Mouse (Mus musculus) small intestine, adult 2 months (tissue): Measurements from ENCODE around the gene Elmo1. TPM values are rescaled to one million over a fixed set of nuclear protein-coding genes. Genes with fewer than 3 reads are reported as not detected.

Source experiments
- H3K27ac ChIP-seq: fragments of 200-500 bp; 2 replicates; pipeline ENCODE4 v1.5.1; 2012; ENCODE audit warnings: low read depth, low read length, control low read depth, inconsistent platforms; ENCODE audit not compliant: insufficient read depth
- H3K27me3 ChIP-seq: fragments of 200-500 bp; 2 replicates; pipeline ENCODE4 v1.6.1; 2012; ENCODE audit warnings: mild to moderate bottlenecking, moderate library complexity, low read length, inconsistent platforms; ENCODE audit not compliant: control insufficient read depth, insufficient read depth
- H3K36me3 ChIP-seq: fragments of 200-500 bp; 2 replicates; pipeline ENCODE4 v1.6.1; 2012; ENCODE audit warnings: mild to moderate bottlenecking, low read length, control low read depth, inconsistent platforms; ENCODE audit not compliant: control insufficient read depth, insufficient read depth
- H3K4me1 ChIP-seq: fragments of 200-500 bp; 2 replicates; pipeline ENCODE4 v1.6.1; 2012; ENCODE audit warnings: low read length, inconsistent platforms, mixed read lengths; ENCODE audit not compliant: control insufficient read depth, insufficient read depth, insufficient read length
- H3K4me3 ChIP-seq: fragments of 200-500 bp; 2 replicates; pipeline ENCODE4 v1.5.1; 2012; ENCODE audit warnings: low read depth, mild to moderate bottlenecking, control low read depth, inconsistent platforms, low read length, moderate library complexity
- CTCF ChIP-seq: fragments of 200-500 bp; IDR thresholded peaks from 2 replicates; pipeline ENCODE4 v1.5.1; 2012; ENCODE audit warnings: low read depth, mild to moderate bottlenecking, control low read depth, inconsistent platforms, low read length, moderate library complexity, mixed read lengths; ENCODE audit not compliant: insufficient replicate concordance, insufficient read length; ENCODE audit errors: extremely low read depth
- POLR2A ChIP-seq: fragments of 200-500 bp; IDR thresholded peaks from 2 replicates; pipeline ENCODE4 v1.6.1; 2012; ENCODE audit warnings: low read depth, mild to moderate bottlenecking, control low read depth, inconsistent platforms, low read length, moderate library complexity
- WGBS: fragments of 180-500 bp; shearing (Covaris S2); methylation state at CpG from one replicate; pipeline ENCODE4 v1.1.7; 2018; 5-methylcytosine and 5-hydroxymethylcytosine counted together
- polyA plus RNA-seq: library from polyadenylated mRNA; depleted of rRNA; stranded (reverse); fragments of >200 nt; gene quantifications from 2 replicates; pipeline ENCODE4 v1.2.3, GENCODE M21; 2012

Elmo1 gene
- polyA plus RNA-seq, 1 experiment = 23.8 TPM

DNA sequence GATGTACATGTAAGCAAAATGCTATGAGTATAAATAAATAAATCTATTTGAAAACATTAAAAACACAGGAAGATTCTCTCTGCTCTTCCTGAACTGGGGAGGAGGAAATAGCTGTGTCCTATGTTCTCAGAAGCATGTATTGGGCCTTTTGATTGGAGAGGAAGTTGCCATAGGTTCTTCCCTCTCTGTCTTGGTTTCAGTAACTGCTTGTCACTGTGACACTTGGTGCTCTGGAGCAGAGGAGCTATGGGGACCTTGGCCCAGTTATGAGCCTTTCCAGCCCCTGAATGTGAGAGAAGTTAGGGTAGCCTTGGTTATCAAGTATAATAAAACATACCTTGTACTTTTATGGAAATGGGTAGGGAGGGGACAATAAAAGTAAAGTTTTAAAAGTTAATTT, 130.0 kb downstream of the Elmo1 start:
- no peak for TF ChIP-seq CTCF
- TF ChIP-seq POLR2A = no peak
- Histone ChIP-seq H3K36me3 (no peaks in the 10 kb centered on the region), H3K27me3 (no peaks in the 10 kb centered on the region), H3K27ac (no peak overlapping the region), H3K4me3 (no peak overlapping the region), H3K4me1 (no peaks in the 10 kb centered on the region)

DNA sequence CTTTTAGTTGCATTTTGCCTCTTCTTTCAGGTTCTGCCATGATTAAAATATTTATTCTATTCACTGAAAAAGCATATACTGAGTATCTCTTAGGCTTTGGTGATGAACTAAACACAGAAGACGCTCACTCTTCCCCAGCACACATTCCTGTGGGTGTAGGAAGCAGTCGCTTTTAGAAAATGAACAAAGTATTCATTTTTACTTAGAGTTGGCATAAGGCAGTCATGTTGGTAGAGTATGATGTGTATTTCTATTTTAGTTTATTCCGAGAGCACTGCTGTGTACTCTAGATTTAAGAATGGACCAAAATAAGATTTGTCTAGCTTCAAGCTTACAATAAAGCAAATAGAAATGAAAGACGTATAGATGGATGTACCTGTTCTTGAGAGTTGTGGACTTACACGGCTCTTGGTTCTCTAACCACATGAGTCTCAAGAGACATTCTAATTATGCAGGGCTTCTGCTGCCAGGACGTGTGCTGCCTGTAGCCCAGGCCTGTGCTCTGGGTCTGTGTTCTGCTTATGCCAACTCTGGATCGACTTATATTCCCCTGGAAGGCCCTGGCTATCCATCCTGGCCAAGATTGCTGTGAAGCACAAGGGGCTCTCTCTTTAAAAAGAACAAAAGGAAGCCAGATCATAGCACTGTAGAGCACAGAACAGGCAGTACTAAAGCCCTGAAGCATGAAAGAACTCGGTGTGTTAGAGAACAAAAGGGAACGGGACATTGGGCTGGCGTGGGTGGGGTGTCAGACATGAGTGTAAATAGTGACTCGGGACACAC, 137.7 kb downstream of the Elmo1 start:
- TF ChIP-seq CTCF (no peak), POLR2A (no peak)
- Histone ChIP-seq H3K27ac (no peak overlapping the region), H3K4me1 (peaks cover 7% of the 10 kb centered on the region), H3K4me3 (no peak overlapping the region), H3K27me3 (no peaks in the 10 kb centered on the region; the same call in 1 of the 2 replicates), H3K36me3 (no peaks in the 10 kb centered on the region)
- 85% methylated on average over 11 of the region's 11 CpGs for WGBS

DNA sequence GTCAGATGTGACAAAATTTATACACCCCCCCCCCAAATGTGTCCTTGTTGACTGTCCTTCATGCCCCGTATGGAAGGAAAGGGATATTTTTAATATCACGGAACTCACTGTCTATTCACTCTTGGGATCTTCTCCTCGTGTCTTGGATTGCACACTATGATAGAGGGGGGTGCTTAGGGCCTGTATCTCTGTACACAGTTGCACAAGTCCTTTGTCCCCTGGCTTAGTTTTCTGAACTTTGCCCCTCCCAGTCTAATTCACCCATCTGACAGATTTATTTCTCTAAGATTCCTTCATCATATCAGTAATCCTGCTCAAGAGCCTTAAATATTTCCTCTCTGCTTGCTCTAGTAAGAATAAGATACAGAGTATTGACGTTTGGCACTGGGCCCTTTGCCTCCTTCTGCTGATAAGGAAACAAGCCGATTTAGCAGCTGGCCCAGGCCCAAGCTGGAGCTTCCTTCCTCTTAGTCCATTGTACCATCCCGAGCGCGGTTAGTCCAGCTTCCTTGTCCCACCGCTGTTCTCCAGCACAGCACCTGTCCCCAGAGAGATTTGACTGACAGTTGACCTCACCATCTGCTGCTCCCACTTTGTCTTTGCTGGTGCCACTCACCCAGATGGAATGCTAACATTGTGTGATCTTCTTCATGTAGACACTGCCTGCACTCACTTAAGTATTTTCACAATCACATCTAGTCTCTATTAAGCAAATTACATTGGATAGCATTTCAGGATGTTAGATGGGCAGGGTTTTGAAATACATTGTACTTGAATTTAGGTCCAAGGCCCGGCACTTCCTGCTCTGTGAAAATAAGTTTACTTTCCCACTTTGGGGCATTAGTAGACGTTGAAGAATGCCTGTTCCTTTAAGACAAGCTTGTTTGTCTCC, 141.7 kb downstream of the Elmo1 start:
- no peaks in the 10 kb centered on the region for H3K36me3 ChIP-seq
- no peak overlapping the region for H3K4me3 ChIP-seq
- 15% methylated on average over 11 of the region's 11 CpGs for WGBS
- peaks cover 7% of the 10 kb centered on the region for H3K4me1 ChIP-seq
- no peaks in the 10 kb centered on the region; the same call in 1 of the 2 replicates for H3K27me3 ChIP-seq
- TF ChIP-seq POLR2A (no peak), CTCF (no peak)
- H3K27ac ChIP-seq = peak overlapping the region; percentile 46; the same call in 1 of the 2 replicates

DNA sequence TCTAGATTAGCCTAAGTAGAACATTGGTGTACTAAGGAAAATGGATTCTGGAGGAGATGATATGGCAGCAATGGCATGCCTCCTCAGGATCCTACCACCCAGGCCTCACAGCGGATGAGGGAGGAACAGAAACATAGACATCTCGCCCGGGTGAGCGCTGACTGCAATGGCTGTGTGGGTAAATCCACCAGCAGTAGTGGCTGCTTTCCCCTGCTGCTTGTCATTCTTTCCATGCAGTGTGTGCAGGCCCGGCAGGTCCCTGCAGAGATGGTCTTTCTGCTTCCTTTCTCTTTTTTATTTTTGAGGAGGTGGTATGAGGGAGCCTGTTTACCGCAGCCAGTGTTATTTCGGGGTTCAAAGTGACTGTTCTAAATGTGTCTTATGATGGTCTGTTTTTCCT, 143.3 kb downstream of the Elmo1 start:
- no peaks in the 10 kb centered on the region for H3K36me3 ChIP-seq
- no peak for TF ChIP-seq POLR2A
- TF ChIP-seq CTCF = no peak
- H3K4me3 ChIP-seq = no peak overlapping the region
- peaks cover 7% of the 10 kb centered on the region for H3K4me1 ChIP-seq
- no peak overlapping the region for H3K27ac ChIP-seq
- WGBS = 93% methylated on average over 7 of the region's 7 CpGs
- H3K27me3 ChIP-seq = no peaks in the 10 kb centered on the region; the same call in 1 of the 2 replicates

DNA sequence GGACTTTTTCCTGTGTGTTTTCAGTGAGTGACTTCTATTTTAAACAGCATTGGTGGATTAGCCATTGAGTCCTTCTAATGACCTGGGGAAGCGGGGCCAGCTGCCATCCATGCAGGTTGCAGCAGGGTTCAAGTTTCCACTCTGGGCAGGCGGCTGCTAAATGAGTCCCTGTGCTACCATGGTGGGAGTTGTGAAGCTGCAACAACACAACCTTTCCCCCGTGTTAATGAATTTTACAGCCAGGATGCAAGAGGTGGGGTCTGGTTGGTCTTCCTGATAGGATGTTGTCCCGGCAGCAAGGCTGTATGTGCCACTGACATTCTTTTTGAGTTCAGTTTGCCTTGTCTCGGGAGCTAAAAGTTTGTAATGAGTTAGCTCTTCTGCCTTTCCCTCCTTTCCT, 147.2 kb downstream of the Elmo1 start:
- H3K27me3 ChIP-seq = no peaks in the 10 kb centered on the region
- 0 out of 2 replicates have a peak, but pooled peaks cover 2% of the 10 kb centered on the region for H3K4me1 ChIP-seq
- WGBS = 78% methylated on average over 5 of the region's 5 CpGs
- H3K27ac ChIP-seq = no peak overlapping the region
- H3K4me3 ChIP-seq = no peak overlapping the region
- H3K36me3 ChIP-seq = no peaks in the 10 kb centered on the region
- TF ChIP-seq POLR2A = no peak
- TF ChIP-seq CTCF = no peak

DNA sequence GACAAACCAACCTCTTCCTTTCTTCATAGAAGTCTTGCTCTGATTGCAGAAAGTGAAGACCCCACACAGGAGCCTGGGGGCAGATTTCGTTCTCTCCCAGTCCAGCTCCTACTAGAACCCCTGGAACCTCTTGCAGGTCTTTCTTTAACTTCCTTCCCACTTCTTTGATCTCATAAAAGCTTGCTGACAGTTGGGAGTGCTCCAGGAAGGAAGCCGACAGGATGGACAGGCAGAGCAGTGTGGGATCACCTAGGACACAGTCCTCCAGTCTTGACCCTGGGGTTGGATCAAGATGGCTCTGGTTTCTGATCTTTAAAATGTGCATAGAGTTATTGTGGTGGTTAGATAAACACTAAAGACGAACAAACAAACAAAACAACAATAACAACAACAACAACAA, 147.8 kb downstream of the Elmo1 start:
- Histone ChIP-seq H3K27me3 (no peaks in the 10 kb centered on the region), H3K4me1 (no peaks in the 10 kb centered on the region), H3K36me3 (no peaks in the 10 kb centered on the region), H3K27ac (no peak overlapping the region), H3K4me3 (no peak overlapping the region)
- 65% methylated on average over 3 of the region's 3 CpGs for WGBS
- TF ChIP-seq POLR2A (no peak), CTCF (no peak)

DNA sequence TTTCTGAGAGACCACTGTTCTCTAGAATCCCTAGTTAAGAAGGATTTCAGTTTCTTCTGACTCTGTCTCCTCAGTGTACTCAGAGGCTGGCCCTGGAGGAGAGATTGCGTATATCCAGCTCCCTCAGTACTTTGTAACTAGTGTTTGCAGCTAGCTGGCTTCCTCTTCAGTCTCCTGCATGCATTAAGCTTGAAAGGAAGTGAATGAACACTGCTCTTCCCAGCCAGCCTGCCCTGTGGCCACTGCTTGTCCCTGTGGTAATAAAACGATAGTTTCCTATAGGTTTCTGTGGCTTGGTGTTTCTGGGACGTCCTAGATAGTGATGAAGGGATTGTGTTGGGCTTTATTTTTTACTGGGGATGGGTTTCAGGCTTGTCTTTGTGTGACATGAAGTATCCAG, 148.3 kb downstream of the Elmo1 start:
- Histone ChIP-seq H3K27ac (no peak overlapping the region), H3K36me3 (no peaks in the 10 kb centered on the region), H3K4me3 (no peak overlapping the region), H3K4me1 (no peaks in the 10 kb centered on the region), H3K27me3 (no peaks in the 10 kb centered on the region)
- WGBS = 84% methylated on average over 3 of the region's 3 CpGs
- TF ChIP-seq POLR2A (no peak), CTCF (no peak)
